Mouse (Mus musculus) left cerebral cortex, postnatal 10 days (tissue): Measurements from ENCODE around the gene Pde4dip. TPM values are rescaled to one million over a fixed set of nuclear protein-coding genes. Genes with fewer than 3 reads are reported as not detected.

Experiments used
- DNase-seq, 2 experiments: peaks; one replicate each; pipeline ENCODE4 v3.0.0; 2021 to 2022; ENCODE audit warnings: low spot score in 2 of 2, mixed read lengths in 1 of 2; ENCODE audit errors: extremely low spot score in 1 of 2
- intact Hi-C: fragments of 180-260 bp; cut with DNase I; formaldehyde crosslinking; loops from one replicate; pipeline ENCODE4 v1.15.1; 2025
- total RNA-seq, 2 experiments: library from RNA; stranded (reverse); gene quantifications; 2 replicates each; pipeline ENCODE4 v1.2.3; 2021

Gene Pde4dip
- total RNA-seq, 2 experiments from 2014 or later = 235 to 254 TPM

GRCm38 (mm10) chr3:97727801-97728200 lies 160.7 kb downstream of the Pde4dip start:
- DNase-seq = no peak
- intact Hi-C loops = no loop called here

GRCm38 (mm10) chr3:97719116-97719515 lies 169.4 kb downstream of the Pde4dip start:
- intact Hi-C loops = no loop called here

GRCm38 (mm10) chr3:97715922-97716321 lies 172.6 kb downstream of the Pde4dip start:
- no peak for DNase-seq
- intact Hi-C loops = no loop called here

More at GRCm38 (mm10) chr3:97719116-97719515, 169.4 kb downstream of the Pde4dip start:
- no peak for DNase-seq

DNA sequence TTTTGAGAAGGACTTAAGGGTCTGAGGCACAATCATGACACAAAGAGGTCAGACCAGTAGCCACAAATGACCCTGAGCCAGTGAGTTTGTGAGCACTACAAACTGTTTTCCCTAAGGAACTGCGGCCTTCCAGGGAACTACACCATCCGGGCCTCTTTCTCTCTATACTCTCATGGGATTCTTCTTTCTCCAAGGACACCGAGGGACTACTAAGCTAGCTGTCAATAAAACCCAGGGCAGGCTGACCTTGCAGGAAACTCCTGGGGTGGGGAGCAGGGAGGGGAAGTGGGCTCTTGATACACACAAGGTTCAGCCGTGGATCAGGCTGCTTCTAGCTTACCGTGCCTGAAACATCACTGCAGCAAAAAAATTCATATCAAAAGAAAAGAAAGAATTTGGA lies 177.6 kb downstream of the Pde4dip start:
- no peak for DNase-seq
- intact Hi-C loops = loop anchor here (5.0 kb wide), 1 partner anchor 36 kb away; no protein-coding TSS in a partner anchor

DNA sequence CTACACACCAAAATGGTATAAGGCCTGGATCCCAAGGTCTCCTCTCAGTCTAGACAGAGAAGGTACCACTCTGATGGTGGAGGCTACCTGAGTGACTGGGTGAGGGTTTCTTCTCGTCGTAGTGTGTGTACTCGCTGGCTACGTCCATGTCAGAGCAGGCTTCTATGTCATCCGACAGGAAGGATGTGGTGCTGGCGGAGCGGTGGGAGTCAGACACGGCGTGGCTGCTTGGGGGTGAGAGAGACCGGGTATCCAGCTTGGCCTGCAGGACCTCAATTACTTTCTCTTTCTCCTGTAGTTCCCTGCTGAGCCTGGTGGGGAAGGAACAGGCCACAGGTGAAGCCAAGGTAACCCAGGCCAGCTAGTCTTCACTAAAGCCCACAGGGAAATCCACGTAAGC lies 178.4 kb downstream of the Pde4dip start:
- no peak for DNase-seq
- intact Hi-C loops = loop anchor here (5.0 kb wide), 1 partner anchor 37 kb away; no protein-coding TSS in a partner anchor

DNA sequence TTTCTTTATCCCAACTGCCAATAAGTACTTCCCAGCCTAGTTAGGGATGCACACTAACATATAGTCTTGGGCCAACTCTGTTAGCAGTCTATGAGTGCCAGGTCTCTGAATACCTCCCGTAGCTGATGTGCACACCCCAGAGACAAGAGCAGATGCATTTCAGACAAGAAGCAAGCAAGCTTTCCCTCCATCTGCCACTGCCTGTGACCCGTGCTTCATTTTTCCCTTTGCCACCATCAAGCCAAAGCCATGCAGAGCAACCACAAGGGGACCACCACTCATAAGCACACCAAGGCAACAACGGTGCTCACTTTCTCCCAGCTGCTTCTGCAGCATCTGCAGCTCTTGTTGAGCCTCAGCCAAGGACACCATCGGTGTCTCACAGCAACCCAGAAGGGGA lies 181.9 kb downstream of the Pde4dip start:
- no peak for DNase-seq
- intact Hi-C loops = no loop called here

GRCm38 (mm10) chr3:97705508-97705907 lies 183.0 kb downstream of the Pde4dip start:
- intact Hi-C loops = no loop called here
- DNase-seq = no peak

GRCm38 (mm10) chr3:97702448-97703080 lies 185.9 kb downstream of the Pde4dip start:
- no peak for DNase-seq
- intact Hi-C loops = no loop called here

GRCm38 (mm10) chr3:97701198-97701597 lies 187.3 kb downstream of the Pde4dip start:
- intact Hi-C loops = no loop called here

GRCm38 (mm10) chr3:97699061-97699460 lies 189.4 kb downstream of the Pde4dip start:
- intact Hi-C loops = no loop called here
- DNase-seq = no peak

More at GRCm38 (mm10) chr3:97701198-97701597, 187.3 kb downstream of the Pde4dip start:
- DNase-seq = no peak

DNA sequence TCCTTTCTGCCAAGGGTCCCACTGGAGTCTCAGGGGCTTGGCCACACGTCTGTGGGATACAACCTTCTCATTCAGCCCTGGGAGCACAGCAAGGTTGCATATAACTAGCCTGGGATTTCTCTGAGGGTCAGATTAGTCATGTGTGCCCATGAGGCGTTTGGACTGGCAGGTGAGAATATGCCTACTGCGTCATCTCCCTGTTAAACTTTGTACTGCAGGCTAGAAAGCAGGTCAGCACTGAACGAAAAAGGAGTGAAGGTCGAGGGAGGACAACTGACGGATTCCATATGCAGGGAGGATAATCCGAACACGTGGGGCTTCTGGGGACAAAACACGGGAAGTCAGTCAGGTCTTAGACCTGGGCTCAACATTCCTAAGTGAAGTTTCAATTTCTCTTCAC lies 191.2 kb downstream of the Pde4dip start:
- intact Hi-C loops = no loop called here
- no peak for DNase-seq

- intact Hi-C loops = no loop called here
- no peak for DNase-seq
These were observed 191.6 kb downstream of the Pde4dip start for GRCm38 (mm10) chr3:97696866-97697265.

GRCm38 (mm10) chr3:97693806-97694205 lies 194.7 kb downstream of the Pde4dip start:
- no peak for DNase-seq
- intact Hi-C loops = no loop called here

DNA sequence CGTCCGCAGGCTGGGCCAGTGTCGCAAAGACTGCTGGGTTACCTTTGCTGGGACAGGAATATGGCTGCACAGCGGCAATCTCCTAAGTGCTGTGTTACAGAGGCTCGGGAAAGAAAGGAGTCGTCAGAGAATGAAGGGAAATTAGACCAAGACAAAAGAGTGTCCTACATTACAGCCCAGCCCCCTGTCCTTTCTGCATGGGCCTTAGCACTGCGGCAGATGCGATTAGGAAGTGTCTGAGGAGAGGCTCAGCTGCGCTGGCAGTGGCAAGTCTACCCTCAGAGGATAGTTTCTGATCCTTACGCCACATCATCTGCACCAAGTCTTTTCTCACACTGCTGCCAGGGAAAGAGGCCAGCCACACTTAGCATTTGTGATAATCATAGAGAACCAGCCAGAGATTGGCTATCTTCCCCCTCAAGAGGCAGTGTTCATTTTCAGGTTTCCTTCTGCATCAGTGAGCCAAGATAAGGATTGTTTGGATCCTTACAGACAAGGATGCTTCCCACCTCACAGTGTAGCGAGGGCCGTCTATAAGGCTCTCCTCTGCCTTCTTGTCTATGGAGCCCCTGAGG lies 197.0 kb downstream of the Pde4dip start:
- intact Hi-C loops = no loop called here
- DNase-seq = no peak

- DNase-seq = no peak
- intact Hi-C loops = no loop called here
These were observed 197.9 kb downstream of the Pde4dip start for GRCm38 (mm10) chr3:97690590-97690989.

- DNase-seq = no peak
- intact Hi-C loops = no loop called here
These were observed 199.2 kb downstream of the Pde4dip start for GRCm38 (mm10) chr3:97689289-97689688.

- intact Hi-C loops = no loop called here
- DNase-seq = no peak
These were observed 202.0 kb downstream of the Pde4dip start for GRCm38 (mm10) chr3:97686372-97687117.

DNA sequence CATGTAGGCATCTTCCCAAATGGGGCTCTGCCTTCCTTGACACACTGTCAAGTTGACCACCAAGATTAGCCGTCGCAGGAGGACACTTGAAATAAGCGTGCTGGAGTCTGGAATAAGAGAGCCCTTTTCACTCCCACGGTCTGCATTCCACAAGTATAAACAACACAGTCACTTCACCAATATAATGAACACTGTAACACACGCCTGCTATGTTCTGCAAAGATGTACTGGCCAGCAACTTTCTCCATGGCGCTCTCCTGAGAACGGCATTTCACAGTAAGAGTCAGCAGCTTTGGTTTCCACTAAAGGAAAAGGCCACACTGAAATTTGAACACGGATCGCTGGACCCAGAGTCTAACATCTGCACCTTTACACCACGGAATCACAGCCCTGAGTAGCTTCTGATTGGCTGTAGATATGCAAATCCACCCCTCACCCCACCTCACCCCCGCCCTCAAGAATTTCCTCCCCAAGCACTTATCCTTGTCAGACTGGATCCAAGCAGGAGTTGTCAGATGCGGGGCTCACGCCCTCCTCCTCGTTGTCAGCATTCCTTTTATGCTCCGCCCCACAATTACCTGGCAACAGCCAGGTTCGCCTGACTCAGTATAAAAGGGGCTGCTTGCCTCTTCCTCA lies 204.8 kb downstream of the Pde4dip start:
- intact Hi-C loops = loop anchor here (5.0 kb wide), 1 partner anchor 194 kb away; no protein-coding TSS in a partner anchor

DNA sequence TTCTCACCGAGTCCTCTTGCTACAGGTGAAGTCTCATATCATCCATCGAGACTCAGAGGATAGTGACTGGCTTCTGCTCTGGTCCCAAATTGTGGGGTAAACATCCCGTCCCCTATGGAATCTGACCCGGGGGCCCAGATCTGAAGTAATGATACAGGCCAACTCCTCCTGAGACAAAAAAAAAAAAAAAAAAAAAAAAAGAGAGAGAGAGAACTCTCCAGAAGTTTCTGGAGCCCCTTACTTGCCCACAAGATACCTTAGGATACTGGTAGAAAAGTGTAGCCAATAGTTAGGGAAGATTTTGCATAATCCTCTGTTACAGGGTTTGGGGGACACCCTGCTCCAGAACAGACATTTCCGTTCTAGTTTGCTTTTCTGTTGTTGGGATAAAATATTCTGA lies 205.9 kb downstream of the Pde4dip start:
- DNase-seq = no peak
- intact Hi-C loops = loop anchor here (5.0 kb wide), 1 partner anchor 195 kb away; no protein-coding TSS in a partner anchor

More for the DNA sequence above, 204.8 kb downstream of the Pde4dip start:
- DNase-seq = no peak
